ENCODE assay signal across 10 mouse cellular contexts in the genomic region with DNA sequence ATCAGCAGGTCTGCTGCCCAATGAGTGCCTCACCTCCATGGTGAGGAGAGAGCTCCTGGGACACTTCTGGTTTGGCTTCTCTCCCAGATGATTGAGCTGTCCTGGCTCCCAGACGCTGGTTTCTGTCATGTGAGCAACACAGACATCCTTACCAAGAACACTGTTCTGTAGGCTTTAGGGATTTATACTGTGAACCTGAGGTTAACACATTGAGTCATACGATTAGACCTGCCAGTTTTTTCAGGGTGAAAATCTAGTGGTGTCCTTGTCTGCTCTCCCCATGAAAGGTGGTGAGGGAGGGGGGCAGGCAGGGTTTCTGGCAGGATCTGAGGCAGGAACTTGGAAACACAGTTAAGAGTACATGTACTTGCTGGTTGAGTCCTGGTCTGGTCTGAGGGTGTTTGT. TPM values are rescaled to one million over a fixed set of nuclear protein-coding genes. Genes with fewer than 3 reads are reported as not detected.
A peak's percentile ranks its signal among the peaks of the same experiment; 100 is the strongest.
DNase-seq lines count a peak whose midpoint lies in the region; ATAC-seq and TF ChIP-seq lines count a peak whose summit lies in the region.
"Had no signal": no experiment of that assay in that cellular context is flagged by ENCODE, and none has a peak within 500 bp of the region (broad histone marks: within the 10 kb centered on the region; RNA-seq: fewer than 3 reads in every experiment).

No protein-coding gene starts in this region.

- no peaks in the 10 kb centered on the region for H3K36me3 ChIP-seq in liver, adult 2 months (ENCODE audit: control insufficient read depth, insufficient read depth, low read length)
- no peaks in the 10 kb centered on the region for H3K36me3 ChIP-seq in heart, embryonic 14.5 days (ENCODE audit: control insufficient read depth, insufficient read depth, low read length)
- H3K36me3 ChIP-seq: neural tube, embryonic 12.5 days had no signal

- WGBS in liver, adult 2 months: 7% methylated on average over 2 of the region's 2 CpGs
- WGBS in heart, embryonic 14.5 days: 8% methylated on average over 2 of the region's 2 CpGs

- no peak for TF ChIP-seq POLR2A in liver, adult 2 months (IDR thresholded peaks at IDR 0.05; ENCODE audit: extremely low read depth, insufficient read depth, low read length)

- TF ChIP-seq CTCF in liver, adult 2 months (IDR thresholded peaks at IDR 0.05; ENCODE audit: low read depth, low read length): no peak

- peak overlapping the region; percentile 55 for H3K4me2 ChIP-seq in heart, embryonic 14.5 days (ENCODE audit: low read length)
- H3K4me2 ChIP-seq: neural tube, embryonic 12.5 days had no signal

- ATAC-seq in heart, embryonic 14.5 days (ENCODE audit: insufficient number of reproducible peaks, insufficient read depth, low FRiP score, low read depth): peak; percentile 58

- H3K9me3 ChIP-seq in heart, embryonic 14.5 days (ENCODE audit: control insufficient read depth, low read length): no peaks in the 10 kb centered on the region
- H3K9me3 ChIP-seq: G1E; neural tube, embryonic 12.5 days had no signal

- H3K27me3 ChIP-seq in liver, adult 2 months (ENCODE audit: control insufficient read depth, insufficient read depth, low read length): no peaks in the 10 kb centered on the region
- no peaks in the 10 kb centered on the region for H3K27me3 ChIP-seq in heart, embryonic 14.5 days (ENCODE audit: control insufficient read depth, insufficient read depth, low read length)
- H3K27me3 ChIP-seq: neural tube, embryonic 12.5 days had no signal

- H3K9ac ChIP-seq in liver, adult 2 months (ENCODE audit: low read depth, low read length): 0 out of 2 replicates have a peak overlapping the region, but pooled peaks have one; percentile 9
- H3K9ac ChIP-seq in heart, embryonic 14.5 days (ENCODE audit: low read length): peak overlapping the region; percentile 58; the same call in 1 of the 2 replicates
- H3K9ac ChIP-seq: neural tube, embryonic 12.5 days had no signal

- peak overlapping the region; percentile 92 for H3K27ac ChIP-seq in liver, adult 2 months (replicated peaks; ENCODE audit: insufficient read depth, low read depth, low read length)
- H3K27ac ChIP-seq in heart, embryonic 14.5 days (replicated peaks in 1 of 2; ENCODE audit: control insufficient read depth in 1 of 2, insufficient read depth in 1 of 2, low read depth in 2 of 2, low read length in 2 of 2): peak overlapping the region; percentile 92 to 94
- H3K27ac ChIP-seq: neural tube, embryonic 12.5 days had no signal

- peaks cover 54% of the 10 kb centered on the region for H3K79me2 ChIP-seq in liver, adult 2 months (ENCODE audit: control insufficient read depth, insufficient read depth, low read length)

- DNase-seq in liver, adult 2 months (ENCODE audit: extremely low read depth, low read depth, low spot score): peak; percentile 90
- DNase-seq in liver: no peak
- peak; percentile 48 to 56 for DNase-seq in adrenal gland, postnatal 36 days
- peak; percentile 70 for DNase-seq in skeletal muscle tissue, adult 2 months (ENCODE audit: low read depth, low spot score)
- DNase-seq in T-cell, adult 2 months (ENCODE audit: low spot score): no peak
- DNase-seq in frontal cortex, postnatal 10 days (ENCODE audit: low spot score in 2 of 2): no peak
- no peak for DNase-seq in thymus, postnatal 4 days

- peaks cover 45% of the 10 kb centered on the region for H3K4me1 ChIP-seq in liver, adult 2 months (ENCODE audit: control insufficient read depth, insufficient read depth, low read length)
- peaks cover 68 to 94% of the 10 kb centered on the region in 2 experiments for H3K4me1 ChIP-seq in heart, embryonic 14.5 days (ENCODE audit: control insufficient read depth in 2 of 2, insufficient read depth in 2 of 2, low read length in 2 of 2)

- H3K4me3 ChIP-seq in liver, adult 2 months (ENCODE audit: insufficient read depth, low read depth, low read length): no peak overlapping the region
- no peak overlapping the region for H3K4me3 ChIP-seq in heart, embryonic 14.5 days (ENCODE audit: control insufficient read depth in 1 of 2, insufficient read depth in 1 of 2, low read depth in 1 of 2, low read length in 2 of 2)
- H3K4me3 ChIP-seq: neural tube, embryonic 12.5 days had no signal

RNA-seq across cellular contexts. Expression of gene Daam1, which starts 54.3 kb away (rescaled TPM):
- total RNA-seq in liver, adult 2 months (2014; rRNA removed): 32.3 and 33.4 TPM in 2 replicates
- 5.5 and 7.7 TPM in 2 replicates for polyA plus RNA-seq in liver, adult 2 months (2012; rRNA removed)
- total RNA-seq in adrenal gland, postnatal 36 days (2021): 10 to 100 TPM; 20.0 to 21.6 TPM
- 28.9 and 33.3 TPM in 2 replicates for polyA plus RNA-seq in heart, embryonic 14.5 days (2014; fragmentation: Nextera tagmentation; extraction: Ambion mirVana)

Comparison
In these comparisons a context has a peak if more than half of its experiments do, and no peak if none do; other contexts are left out.
1. DNase-seq: peak in liver, adult 2 months (single experiment), adrenal gland, postnatal 36 days (2 of 2) and skeletal muscle tissue, adult 2 months (single experiment); none in liver (single experiment), T-cell, adult 2 months (single experiment), frontal cortex, postnatal 10 days (0 of 2) and thymus, postnatal 4 days (single experiment).